Mouse (Mus musculus) kidney, embryonic 16.5 days (tissue): Measurements from ENCODE around the gene St6galnac3. TPM values are rescaled to one million over a fixed set of nuclear protein-coding genes. Genes with fewer than 3 reads are reported as not detected.

Source experiments
- ATAC-seq: fragments of 200-750 bp; cut with Nextera tagmentation; 2 replicates; pipeline ENCODE4 v1.8.0; 2017; ENCODE audit warnings: moderate TSS enrichment; ENCODE audit not compliant: low FRiP score, low TSS enrichment
- H3K27ac ChIP-seq: fragments of 300-500 bp; sonication (generic); 2 replicates; pipeline ENCODE4 v1.5.1; 2014; ENCODE audit warnings: low read length
- H3K27me3 ChIP-seq: fragments of 300-500 bp; sonication (generic); 2 replicates; pipeline ENCODE4 v1.6.1; 2014; ENCODE audit warnings: low read length, control low read depth, mixed read lengths; ENCODE audit not compliant: insufficient read depth
- H3K36me3 ChIP-seq: fragments of 300-500 bp; sonication (generic); 2 replicates; pipeline ENCODE4 v1.6.1; 2014; ENCODE audit warnings: low read length, control low read depth, mixed read lengths; ENCODE audit not compliant: insufficient read depth
- H3K4me1 ChIP-seq: fragments of 300-500 bp; sonication (generic); 2 replicates; pipeline ENCODE4 v1.6.1; 2014; ENCODE audit warnings: low read length, control low read depth, mixed read lengths; ENCODE audit not compliant: insufficient read depth
- H3K4me2 ChIP-seq: fragments of 300-500 bp; sonication (generic); replicated peaks from 2 replicates; pipeline ENCODE4 v1.6.1; 2014; ENCODE audit warnings: low read depth, low read length
- H3K4me3 ChIP-seq: fragments of 300-500 bp; sonication (generic); 2 replicates; pipeline ENCODE4 v1.5.1; 2014; ENCODE audit warnings: mild to moderate bottlenecking, low read length
- H3K9ac ChIP-seq: fragments of 300-500 bp; sonication (generic); replicated peaks from 2 replicates; pipeline ENCODE4 v1.6.1; 2014; ENCODE audit warnings: low read length
- H3K9me3 ChIP-seq: fragments of 300-500 bp; sonication (generic); 2 replicates; pipeline ENCODE4 v1.6.1; 2016; ENCODE audit warnings: low read length, control low read depth
- WGBS: fragments of 180-500 bp; shearing (Covaris S2); extraction: QIAGEN DNeasy Blood & Tissue Kit; methylation state at CpG from one replicate; pipeline ENCODE4 v1.1.7; 2014; 5-methylcytosine and 5-hydroxymethylcytosine counted together
- polyA plus RNA-seq: library from polyadenylated mRNA; unstranded; fragments of >200 nt; fragmentation: Nextera tagmentation; extraction: Ambion mirVana; gene quantifications from 2 replicates; pipeline ENCODE4 v1.2.1, GENCODE M21; 2015

Gene St6galnac3
- polyA plus RNA-seq, 1 experiment from 2014 or later = 75.8 TPM

DNA sequence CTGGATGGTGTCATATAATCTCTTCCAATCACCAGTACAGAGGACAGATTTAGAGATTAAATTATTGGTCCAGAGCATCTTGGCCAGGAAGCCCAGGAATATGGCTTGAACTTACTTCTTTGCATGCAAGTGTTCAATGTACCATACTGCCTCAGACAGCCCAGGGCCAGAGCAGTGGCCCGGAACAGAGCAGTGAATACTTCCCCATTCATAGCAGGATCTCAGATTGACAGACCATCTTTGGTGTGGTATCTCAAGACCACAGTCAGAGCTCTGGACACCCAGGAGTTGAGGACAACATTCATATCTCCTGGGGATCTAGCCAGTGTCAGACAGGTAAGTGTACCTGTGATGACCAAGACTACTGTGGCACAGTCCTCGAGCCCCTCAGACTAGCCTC lies 476.1 kb downstream of the St6galnac3 start:
- H3K4me3 ChIP-seq = no peak overlapping the region
- 92% methylated on average over 2 of the region's 2 CpGs for WGBS
- no peak; the same call in 1 of the 2 replicates for ATAC-seq
- H3K4me2 ChIP-seq = no peak overlapping the region
- H3K36me3 ChIP-seq = no peaks in the 10 kb centered on the region
- no peak overlapping the region for H3K27ac ChIP-seq
- H3K4me1 ChIP-seq = no peaks in the 10 kb centered on the region
- no peaks in the 10 kb centered on the region for H3K27me3 ChIP-seq
- no peak overlapping the region for H3K9ac ChIP-seq
- no peaks in the 10 kb centered on the region for H3K9me3 ChIP-seq

DNA sequence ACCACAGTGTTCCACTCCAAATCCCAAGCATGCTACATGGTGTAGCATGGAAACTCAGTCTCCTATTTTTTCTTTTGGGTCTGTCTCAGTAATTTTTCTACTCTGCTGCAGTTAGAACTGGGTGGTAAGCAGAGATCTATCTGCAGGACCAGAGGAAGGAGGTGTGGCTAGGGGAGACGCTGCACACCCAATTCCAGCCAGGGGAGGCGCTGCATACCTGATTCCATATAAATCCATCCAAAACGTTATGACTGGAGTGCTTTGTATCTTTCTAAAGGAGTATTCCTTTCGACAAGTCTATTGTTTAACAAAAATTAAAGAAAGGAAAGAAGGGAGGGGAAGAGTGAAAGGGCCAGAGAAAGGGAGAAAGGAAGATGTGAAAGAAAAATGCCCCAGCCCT lies 476.9 kb downstream of the St6galnac3 start:
- H3K27me3 ChIP-seq = no peaks in the 10 kb centered on the region
- H3K9me3 ChIP-seq = no peaks in the 10 kb centered on the region
- no peak overlapping the region for H3K9ac ChIP-seq
- H3K4me3 ChIP-seq = no peak overlapping the region
- H3K36me3 ChIP-seq = no peaks in the 10 kb centered on the region
- no peaks in the 10 kb centered on the region for H3K4me1 ChIP-seq
- no peak overlapping the region for H3K4me2 ChIP-seq
- 59% methylated on average over 4 of the region's 4 CpGs for WGBS
- ATAC-seq = no peak
- H3K27ac ChIP-seq = no peak overlapping the region

DNA sequence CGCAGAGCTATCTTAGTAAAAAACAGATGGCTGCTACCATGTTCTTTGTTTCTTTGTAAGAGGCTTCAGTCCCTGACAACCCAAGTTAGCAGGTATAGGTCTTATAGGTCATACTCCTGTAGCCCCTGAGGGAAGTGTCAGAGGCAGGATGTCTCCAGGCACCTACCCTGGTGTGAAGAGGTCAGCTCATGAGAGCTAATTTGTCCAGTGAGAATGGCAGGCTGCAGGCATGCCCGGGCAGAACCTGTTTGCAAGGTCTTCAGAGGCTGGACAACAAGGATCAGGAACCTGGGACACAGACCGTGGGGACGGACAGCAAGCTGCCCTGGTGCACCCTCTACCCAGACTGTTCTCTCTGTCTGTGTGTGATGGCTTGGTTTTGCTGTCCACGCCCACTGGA lies 482.4 kb downstream of the St6galnac3 start:
- H3K9ac ChIP-seq = no peak overlapping the region
- no peak for ATAC-seq
- H3K36me3 ChIP-seq = no peaks in the 10 kb centered on the region
- H3K4me1 ChIP-seq = peaks cover 21% of the 10 kb centered on the region
- H3K27me3 ChIP-seq = no peaks in the 10 kb centered on the region
- no peak overlapping the region for H3K27ac ChIP-seq
- 61% methylated on average over 5 of the region's 5 CpGs for WGBS
- no peak overlapping the region for H3K4me2 ChIP-seq
- no peaks in the 10 kb centered on the region for H3K9me3 ChIP-seq
- no peak overlapping the region for H3K4me3 ChIP-seq

DNA sequence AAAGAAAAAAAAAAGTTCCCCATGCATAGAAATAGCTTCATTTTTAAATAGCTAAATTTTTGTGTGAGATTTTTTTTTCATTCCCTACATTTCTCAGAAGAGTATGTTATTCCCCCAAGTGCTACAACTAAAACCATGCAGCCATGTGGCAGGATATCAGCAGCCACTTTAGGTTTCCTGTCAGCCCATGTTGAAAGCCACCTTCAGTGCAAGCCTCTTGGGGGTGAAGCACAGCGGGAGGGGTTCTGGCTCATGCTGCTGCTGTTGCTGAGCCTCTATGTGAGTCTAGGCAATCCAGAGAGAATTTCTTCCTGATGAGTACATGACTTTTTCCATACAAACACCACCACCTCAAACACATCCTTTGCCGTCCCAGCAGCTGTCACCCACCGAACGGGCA lies 483.8 kb downstream of the St6galnac3 start:
- H3K4me2 ChIP-seq = no peak overlapping the region
- H3K27ac ChIP-seq = no peak overlapping the region
- 82% methylated on average over 4 of the region's 4 CpGs for WGBS
- H3K4me3 ChIP-seq = no peak overlapping the region
- H3K9ac ChIP-seq = no peak overlapping the region
- no peaks in the 10 kb centered on the region for H3K9me3 ChIP-seq
- H3K27me3 ChIP-seq = no peaks in the 10 kb centered on the region
- H3K4me1 ChIP-seq = peaks cover 21% of the 10 kb centered on the region
- no peak for ATAC-seq
- H3K36me3 ChIP-seq = no peaks in the 10 kb centered on the region

DNA sequence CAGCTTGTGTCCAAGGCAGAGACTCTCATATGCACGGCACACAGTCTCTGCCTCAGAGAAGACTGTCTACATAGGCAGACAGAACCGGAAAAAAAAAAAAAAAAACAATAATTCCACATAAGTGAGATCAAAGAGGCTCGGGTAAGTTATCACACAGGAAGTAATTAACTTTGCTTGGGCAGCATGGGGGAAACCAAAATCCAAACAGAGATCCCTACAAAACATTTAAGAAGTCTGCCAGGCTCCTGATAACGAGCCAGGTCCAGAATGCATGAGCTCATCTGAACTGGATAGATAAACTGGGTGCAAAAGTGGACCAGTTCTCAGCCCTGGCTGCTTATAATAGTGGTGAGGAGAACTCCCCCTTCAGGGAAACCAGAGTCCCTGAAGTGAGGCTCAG lies 484.6 kb downstream of the St6galnac3 start:
- Histone ChIP-seq H3K36me3 (no peaks in the 10 kb centered on the region), H3K27me3 (no peaks in the 10 kb centered on the region), H3K4me1 (peaks cover 21% of the 10 kb centered on the region), H3K9ac (no peak overlapping the region), H3K4me3 (no peak overlapping the region), H3K4me2 (no peak overlapping the region), H3K27ac (no peak overlapping the region), H3K9me3 (no peaks in the 10 kb centered on the region)
- 18% methylated on average over 4 of the region's 4 CpGs for WGBS
- ATAC-seq = no peak

DNA sequence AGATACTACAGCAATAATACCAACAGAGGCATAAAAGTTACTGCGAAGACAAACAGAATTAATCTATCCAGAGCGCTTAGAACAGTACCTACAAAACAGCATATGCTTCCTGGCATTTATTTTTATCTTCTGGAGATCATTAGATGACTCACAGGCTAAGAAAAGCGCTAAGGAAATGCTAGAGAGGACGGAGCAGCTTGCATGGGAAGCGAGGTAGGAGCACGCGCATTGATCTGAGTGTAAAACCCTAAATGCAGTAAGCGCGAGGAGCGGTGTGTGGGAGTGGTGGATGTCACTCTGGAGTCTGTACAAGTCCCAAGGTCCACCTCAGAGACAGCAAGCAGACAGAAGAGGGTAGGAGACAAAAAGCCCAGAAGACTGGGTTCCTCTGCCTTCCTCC lies 486.6 kb downstream of the St6galnac3 start:
- no peak for ATAC-seq
- Histone ChIP-seq H3K4me1 (peaks cover 21% of the 10 kb centered on the region), H3K4me3 (no peak overlapping the region), H3K36me3 (no peaks in the 10 kb centered on the region), H3K27me3 (no peaks in the 10 kb centered on the region), H3K9ac (no peak overlapping the region), H3K4me2 (no peak overlapping the region), H3K9me3 (no peaks in the 10 kb centered on the region), H3K27ac (no peak overlapping the region)
- 75% methylated on average over 10 of the region's 10 CpGs for WGBS

DNA sequence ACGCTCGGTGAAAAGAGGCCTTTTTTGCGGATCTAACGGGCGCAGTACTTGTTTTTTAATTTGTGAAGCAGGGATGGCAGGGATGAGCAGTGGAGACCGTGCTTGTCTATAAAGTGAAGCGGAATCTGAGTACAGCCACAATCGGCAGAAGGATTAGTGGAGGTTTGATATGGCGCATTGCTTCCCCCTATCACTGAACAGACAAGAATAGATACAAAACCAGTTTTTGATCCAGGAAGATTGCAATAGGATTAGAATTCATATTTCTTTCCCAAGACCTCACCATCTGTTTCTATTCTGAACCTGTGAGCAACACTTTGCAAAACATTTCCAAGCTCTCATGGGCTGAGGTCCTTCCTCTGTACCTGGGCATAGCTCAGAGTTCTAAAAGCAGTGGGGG lies 488.7 kb downstream of the St6galnac3 start:
- H3K4me1 ChIP-seq = peaks cover 6% of the 10 kb centered on the region; the same call in 1 of the 2 replicates
- H3K9me3 ChIP-seq = no peaks in the 10 kb centered on the region
- no peak for ATAC-seq
- H3K9ac ChIP-seq = no peak overlapping the region
- H3K4me3 ChIP-seq = no peak overlapping the region
- 93% methylated on average over 9 of the region's 9 CpGs for WGBS
- no peaks in the 10 kb centered on the region for H3K36me3 ChIP-seq
- no peak overlapping the region for H3K27ac ChIP-seq
- no peaks in the 10 kb centered on the region for H3K27me3 ChIP-seq
- no peak overlapping the region for H3K4me2 ChIP-seq

DNA sequence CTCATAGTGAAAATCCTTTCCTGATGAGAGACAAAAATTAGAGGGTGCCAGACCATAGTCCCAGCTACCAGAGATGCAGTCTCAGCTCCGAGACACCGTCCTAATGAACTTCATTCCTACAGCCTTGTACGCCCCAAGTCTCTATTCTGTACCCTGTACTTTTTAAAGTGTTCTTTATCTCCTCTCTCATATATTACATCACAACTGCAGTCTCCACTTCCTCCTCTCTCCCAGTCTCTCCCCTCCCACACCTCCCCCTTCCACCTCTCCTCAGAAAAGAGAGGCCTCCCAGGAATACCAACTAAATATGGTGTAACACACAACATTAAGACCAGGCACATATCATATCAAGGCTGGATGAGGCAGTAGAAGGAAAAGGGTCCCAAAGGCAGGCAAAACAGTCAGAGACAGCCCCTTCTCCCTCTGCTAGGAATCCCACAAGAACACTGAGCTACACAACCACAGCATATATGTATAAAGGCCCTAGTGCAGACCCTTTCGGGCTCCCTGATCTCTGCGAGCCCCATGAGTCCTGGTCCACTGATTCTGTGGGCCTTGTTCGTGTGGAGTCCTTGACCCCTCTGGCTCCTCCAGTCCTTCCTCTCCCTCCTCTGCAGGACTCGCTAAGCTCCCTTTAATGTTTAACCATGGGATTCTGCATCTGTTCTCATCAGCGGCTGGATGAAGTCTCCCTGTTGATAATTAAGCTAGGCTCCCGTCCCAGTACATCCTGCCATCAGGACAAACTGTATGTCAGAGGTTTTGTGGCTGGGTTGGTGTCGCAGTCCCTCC lies 502.2 kb downstream of the St6galnac3 start:
- H3K9me3 ChIP-seq = no peaks in the 10 kb centered on the region
- no peaks in the 10 kb centered on the region for H3K36me3 ChIP-seq
- WGBS = 69% methylated on average over 10 of the region's 10 CpGs
- ATAC-seq = peak; percentile 91
- no peak overlapping the region for H3K9ac ChIP-seq
- 0 out of 2 replicates have a peak, but pooled peaks cover 2% of the 10 kb centered on the region for H3K4me1 ChIP-seq
- no peak overlapping the region for H3K4me3 ChIP-seq
- no peak overlapping the region for H3K4me2 ChIP-seq
- H3K27me3 ChIP-seq = no peaks in the 10 kb centered on the region
- peak overlapping the region; percentile 9; the same call in 1 of the 2 replicates for H3K27ac ChIP-seq

DNA sequence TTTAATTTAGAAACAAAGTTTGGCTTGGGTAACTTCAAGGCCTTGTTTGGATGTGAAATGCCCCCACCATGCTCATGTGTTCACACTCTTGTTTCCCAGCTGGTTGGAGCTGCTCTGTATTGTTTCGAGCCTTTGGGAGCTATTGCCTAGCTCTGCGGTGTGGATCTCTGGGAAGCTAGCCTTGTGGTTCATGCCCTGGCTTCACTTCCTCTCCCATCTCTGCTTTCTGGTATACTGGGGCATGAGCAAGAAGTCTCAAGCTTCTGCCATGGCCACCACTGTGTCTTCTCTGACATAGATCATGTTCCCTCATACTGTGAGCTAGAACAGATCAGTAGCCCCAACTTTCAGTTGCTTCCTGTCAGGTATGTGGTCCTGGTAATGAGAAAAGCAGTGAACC lies 505.6 kb downstream of the St6galnac3 start:
- H3K36me3 ChIP-seq = 0 out of 2 replicates have a peak, but pooled peaks cover 8% of the 10 kb centered on the region
- H3K4me2 ChIP-seq = no peak overlapping the region
- H3K4me3 ChIP-seq = no peak overlapping the region
- H3K27me3 ChIP-seq = no peaks in the 10 kb centered on the region
- no peak for ATAC-seq
- 0 out of 2 replicates have a peak, but pooled peaks cover 2% of the 10 kb centered on the region for H3K4me1 ChIP-seq
- 98% methylated on average over 2 of the region's 2 CpGs for WGBS
- no peak overlapping the region for H3K27ac ChIP-seq
- H3K9me3 ChIP-seq = peaks cover 6% of the 10 kb centered on the region; the same call in 1 of the 2 replicates
- H3K9ac ChIP-seq = no peak overlapping the region

DNA sequence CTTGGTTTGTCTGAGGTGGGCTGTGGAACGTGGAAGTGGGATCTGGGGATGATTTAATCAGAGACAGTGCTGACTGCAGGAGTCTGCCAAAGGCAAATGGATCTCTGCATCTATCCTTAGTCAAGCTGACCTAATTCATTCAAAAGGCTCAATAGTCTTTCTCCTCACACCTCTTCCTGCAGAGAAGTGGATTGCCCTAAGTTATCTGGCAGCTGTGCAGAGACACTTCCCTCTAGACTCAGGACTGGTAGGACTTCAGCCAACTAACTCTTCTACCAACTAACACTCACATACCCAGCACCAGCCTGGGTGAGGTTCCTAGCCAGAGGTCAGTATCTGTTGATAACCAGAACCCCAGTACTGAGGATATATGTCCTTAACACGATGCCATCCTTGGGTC lies 516.8 kb downstream of the St6galnac3 start:
- H3K4me3 ChIP-seq = no peak overlapping the region
- H3K4me1 ChIP-seq = no peaks in the 10 kb centered on the region
- H3K9ac ChIP-seq = no peak overlapping the region
- no peaks in the 10 kb centered on the region for H3K36me3 ChIP-seq
- no peak overlapping the region for H3K4me2 ChIP-seq
- no peaks in the 10 kb centered on the region for H3K27me3 ChIP-seq
- no peak overlapping the region for H3K27ac ChIP-seq
- 71% methylated on average over 2 of the region's 2 CpGs for WGBS
- no peak for ATAC-seq
- no peaks in the 10 kb centered on the region for H3K9me3 ChIP-seq
